Mouse (Mus musculus): Measurements from ENCODE around the gene Dusp11. TPM values are rescaled to one million over a fixed set of nuclear protein-coding genes. Genes with fewer than 3 reads are reported as not detected.
"Not testable (repeated sequence)": the region's sequence is repeated elsewhere in the genome, so short reads cannot be mapped to it uniquely, and the experiment has no call there.

Gene Dusp11
- polyA plus RNA-seq, 1 experiment from 2014 or later, result 34.1 TPM

GRCm38 (mm10) chr6:85911587-85911986, 49.9 kb downstream of the Dusp11 start, which contains the start of gene Tprkb:
Gene Tprkb, plus strand, starts transcription at chr6:85911865.
- Histone ChIP-seq H3K4me2 (no peak within 1 kb of the TSS), H3K27ac (replicated peaks) (no peak within 1 kb of the TSS), H3K9me3 (no peaks in the 10 kb centered on the region), H3K27me3 (replicated peaks) (no peaks in the 10 kb centered on the region), H3K36me3 (no peaks in the 10 kb centered on the region), H3K4me3 (no peak within 1 kb of the TSS), H3K9ac (no peak within 1 kb of the TSS), H3K4me1 (peaks cover 12% of the 10 kb centered on the region)
- 81% methylated on average over 3 of the region's 3 CpGs for WGBS
- no peak for ATAC-seq (ENCODE audit: extremely low read depth, insufficient number of reproducible peaks, low FRiP score, low TSS enrichment)

- ATAC-seq (ENCODE audit: extremely low read depth, insufficient number of reproducible peaks, low FRiP score, low TSS enrichment), result no peak
- Histone ChIP-seq H3K4me3 (no peak overlapping the region), H3K27ac (replicated peaks) (no peak overlapping the region), H3K27me3 (replicated peaks) (0 out of 2 replicates have a peak, but pooled peaks cover 3% of the 10 kb centered on the region), H3K4me1 (peaks cover 4% of the 10 kb centered on the region), H3K9me3 (no peaks in the 10 kb centered on the region), H3K36me3 (no peaks in the 10 kb centered on the region), H3K9ac (no peak overlapping the region), H3K4me2 (no peak overlapping the region)
- 90% methylated on average over 1 of the region's 1 CpGs for WGBS
These were observed 51.8 kb downstream of the Dusp11 start for GRCm38 (mm10) chr6:85909704-85910103.

- Histone ChIP-seq H3K36me3 (no peaks in the 10 kb centered on the region), H3K4me1 (no peaks in the 10 kb centered on the region), H3K9ac (no peak overlapping the region), H3K27ac (replicated peaks) (no peak overlapping the region), H3K27me3 (replicated peaks) (0 out of 2 replicates have a peak, but pooled peaks cover 3% of the 10 kb centered on the region), H3K9me3 (no peaks in the 10 kb centered on the region), H3K4me3 (no peak overlapping the region), H3K4me2 (no peak overlapping the region)
- 56% methylated on average over 3 of the region's 3 CpGs for WGBS
- ATAC-seq (ENCODE audit: extremely low read depth, insufficient number of reproducible peaks, low FRiP score, low TSS enrichment), result no peak
These were observed 53.1 kb downstream of the Dusp11 start for GRCm38 (mm10) chr6:85908341-85908740.

GRCm38 (mm10) chr6:85906911-85907351, 54.5 kb downstream of the Dusp11 start:
- WGBS, result 77% methylated on average over 2 of the region's 2 CpGs
- not testable (repeated sequence) for H3K4me3 ChIP-seq; H3K9me3 ChIP-seq; H3K27me3 ChIP-seq (replicated peaks); H3K4me1 ChIP-seq; H3K9ac ChIP-seq; H3K4me2 ChIP-seq; H3K36me3 ChIP-seq; ATAC-seq (ENCODE audit: extremely low read depth, insufficient number of reproducible peaks, low FRiP score, low TSS enrichment); H3K27ac ChIP-seq (replicated peaks)

GRCm38 (mm10) chr6:85904642-85905061, 56.8 kb downstream of the Dusp11 start, which contains the start of gene Nat8f4:
Gene Nat8f4, minus strand, starts transcription at chr6:85904884.
- not testable (repeated sequence) for H3K27ac ChIP-seq (replicated peaks); H3K9ac ChIP-seq; H3K27me3 ChIP-seq (replicated peaks); H3K36me3 ChIP-seq; H3K4me1 ChIP-seq; ATAC-seq (ENCODE audit: extremely low read depth, insufficient number of reproducible peaks, low FRiP score, low TSS enrichment); H3K9me3 ChIP-seq
- H3K4me2 ChIP-seq, result peak within 1 kb of the TSS; percentile 62
- H3K4me3 ChIP-seq, result peak within 1 kb of the TSS; percentile 45
- 20% methylated on average over 20 of the region's 20 CpGs for WGBS

GRCm38 (mm10) chr6:85902303-85902702, 59.2 kb downstream of the Dusp11 start:
- ATAC-seq (ENCODE audit: extremely low read depth, insufficient number of reproducible peaks, low FRiP score, low TSS enrichment), result no peak

GRCm38 (mm10) chr6:85898596-85899475, 62.6 kb downstream of the Dusp11 start:
- WGBS, result 71% methylated on average over 7 of the region's 8 CpGs
- not testable (repeated sequence) for H3K36me3 ChIP-seq; H3K27me3 ChIP-seq (replicated peaks); H3K9me3 ChIP-seq; H3K4me3 ChIP-seq; ATAC-seq (ENCODE audit: extremely low read depth, insufficient number of reproducible peaks, low FRiP score, low TSS enrichment); H3K27ac ChIP-seq (replicated peaks); H3K4me2 ChIP-seq; H3K9ac ChIP-seq; H3K4me1 ChIP-seq

More at GRCm38 (mm10) chr6:85902303-85902702, 59.2 kb downstream of the Dusp11 start:
- Histone ChIP-seq H3K27ac (replicated peaks) (no peak overlapping the region), H3K27me3 (replicated peaks) (0 out of 2 replicates have a peak, but pooled peaks cover 3% of the 10 kb centered on the region), H3K9me3 (no peaks in the 10 kb centered on the region), H3K4me1 (no peaks in the 10 kb centered on the region), H3K4me3 (no peak overlapping the region), H3K4me2 (no peak overlapping the region), H3K9ac (no peak overlapping the region), H3K36me3 (no peaks in the 10 kb centered on the region)
- WGBS, result 90% methylated on average over 2 of the region's 2 CpGs

- 67% methylated on average over 25 of the region's 25 CpGs for WGBS
- H3K4me3 ChIP-seq; ATAC-seq (ENCODE audit: extremely low read depth, insufficient number of reproducible peaks, low FRiP score, low TSS enrichment); H3K4me2 ChIP-seq; H3K27me3 ChIP-seq (replicated peaks); H3K36me3 ChIP-seq; H3K27ac ChIP-seq (replicated peaks); H3K9ac ChIP-seq; H3K4me1 ChIP-seq: not testable (repeated sequence)
- peaks cover 18% of the 10 kb centered on the region for H3K9me3 ChIP-seq
These were observed 66.3 kb downstream of the Dusp11 start for GRCm38 (mm10) chr6:85895061-85895648.

Other genes with a start within 250 kb of the Dusp11 start
- gene Nat8f7, start 248.5 kb downstream of the Dusp11 start, polyA plus RNA-seq (2015; fragmentation: Nextera tagmentation; extraction: Ambion mirVana), result not detected in 2 replicates
- 0.12 TPM in 1 of 2 replicates, not detected in the other for gene Nat8f3, start 195.9 kb downstream of the Dusp11 start, polyA plus RNA-seq (2015; fragmentation: Nextera tagmentation; extraction: Ambion mirVana)
- 0.09 TPM in 1 of 2 replicates, not detected in the other for gene Nat8f6, start 140.7 kb downstream of the Dusp11 start, polyA plus RNA-seq (2015; fragmentation: Nextera tagmentation; extraction: Ambion mirVana)
- gene Nat8f5, start 140.7 kb downstream of the Dusp11 start, polyA plus RNA-seq (2015; fragmentation: Nextera tagmentation; extraction: Ambion mirVana), result not detected in 2 replicates
- gene Nat8, start 129.6 kb downstream of the Dusp11 start, polyA plus RNA-seq (2015; fragmentation: Nextera tagmentation; extraction: Ambion mirVana), result not detected in 2 replicates
- gene Nat8f2, start 92.5 kb downstream of the Dusp11 start, polyA plus RNA-seq (2015; fragmentation: Nextera tagmentation; extraction: Ambion mirVana), result not detected in 2 replicates
- 2.2 TPM in 2 replicates for gene Nat8f4, start 56.8 kb downstream of the Dusp11 start, polyA plus RNA-seq (2015; fragmentation: Nextera tagmentation; extraction: Ambion mirVana)
- gene Tprkb, start 49.8 kb downstream of the Dusp11 start, polyA plus RNA-seq (2015; fragmentation: Nextera tagmentation; extraction: Ambion mirVana), result 19.7 and 24.2 TPM in 2 replicates
- 3.8 and 5.9 TPM in 2 replicates for gene Nat8f1, start 46.0 kb downstream of the Dusp11 start, polyA plus RNA-seq (2015; fragmentation: Nextera tagmentation; extraction: Ambion mirVana)
- not detected in 2 replicates for gene Figla, start 54.5 kb upstream of the Dusp11 start, polyA plus RNA-seq (2015; fragmentation: Nextera tagmentation; extraction: Ambion mirVana)
- gene Add2, start 67.0 kb upstream of the Dusp11 start, polyA plus RNA-seq (2015; fragmentation: Nextera tagmentation; extraction: Ambion mirVana), result 6.4 and 6.5 TPM in 2 replicates
- gene Tgfa, start 233.6 kb upstream of the Dusp11 start, polyA plus RNA-seq (2015; fragmentation: Nextera tagmentation; extraction: Ambion mirVana), result 3.1 and 3.2 TPM in 2 replicates

Data from heart, embryonic 13.5 days (tissue).